29 mouse cellular contexts compared by ENCODE assay signal in genomic region chr5:113026706-113027105, GRCm38 (mm10). TPM values are rescaled to one million over a fixed set of nuclear protein-coding genes. Genes with fewer than 3 reads are reported as not detected.
"Had no signal": no experiment of that assay in that cellular context is flagged by ENCODE, and none has a peak within 500 bp of the region (broad histone marks: within the 10 kb centered on the region; RNA-seq: fewer than 3 reads in every experiment).

No protein-coding gene starts in this region.

- H3K9ac ChIP-seq: forebrain, postnatal 0 days; heart, embryonic 12.5 days; hindbrain, embryonic 13.5 days; hindbrain, embryonic 15.5 days; limb, embryonic 12.5 days had no signal

- H3K9me3 ChIP-seq: heart, embryonic 10.5 days; heart, embryonic 12.5 days; hindbrain, embryonic 13.5 days; hindbrain, embryonic 15.5 days; limb, embryonic 10.5 days; limb, embryonic 12.5 days had no signal

- H3K36me3 ChIP-seq: heart, embryonic 10.5 days; heart, embryonic 12.5 days; hindbrain, embryonic 13.5 days; hindbrain, embryonic 15.5 days; limb, embryonic 10.5 days; limb, embryonic 12.5 days had no signal

- H3K27ac ChIP-seq: gastrocnemius, adult 2 months; heart, embryonic 10.5 days; hindbrain, embryonic 13.5 days; hindbrain, embryonic 15.5 days; hindbrain, postnatal 0 days; layer of hippocampus, adult 2 months; left cerebral cortex, adult 2 months; limb, embryonic 10.5 days; limb, embryonic 12.5 days had no signal

- DNase-seq: forebrain, postnatal 0 days; gastrocnemius, adult 2 months; gastrocnemius, postnatal 10 days; gastrocnemius, postnatal 25 days; heart, adult 18-20 months; heart, postnatal 10 days; heart, postnatal 4 days; kidney, adult 11 months; kidney, adult 2 months; kidney, adult 9 months; kidney, postnatal 10 days; kidney, postnatal 25 days; kidney, postnatal 4 days had no signal

- H3K4me3 ChIP-seq: gastrocnemius, adult 2 months; heart, embryonic 10.5 days; heart, embryonic 12.5 days; hindbrain, embryonic 13.5 days; hindbrain, embryonic 15.5 days; layer of hippocampus, adult 2 months; left cerebral cortex, adult 2 months; limb, embryonic 10.5 days; limb, embryonic 12.5 days had no signal

- H3K4me2 ChIP-seq: heart, embryonic 12.5 days; hindbrain, embryonic 13.5 days; hindbrain, embryonic 15.5 days; limb, embryonic 12.5 days had no signal

- ATAC-seq: forebrain, postnatal 0 days; hindbrain, postnatal 0 days; intestine, embryonic 16.5 days had no signal

- H3K27me3 ChIP-seq: heart, embryonic 12.5 days; hindbrain, embryonic 13.5 days; hindbrain, embryonic 15.5 days had no signal

RNA-seq across cellular contexts. Expression of gene Crybb2, which starts 43.2 kb away (rescaled TPM):
- polyA plus RNA-seq: forebrain, postnatal 0 days; heart, embryonic 10.5 days; heart, embryonic 12.5 days; heart, embryonic 14.5 days; heart, embryonic 16.5 days; hindbrain, embryonic 11.5 days; hindbrain, embryonic 13.5 days; hindbrain, embryonic 15.5 days; hindbrain, postnatal 0 days; intestine, embryonic 14.5 days; intestine, embryonic 16.5 days; kidney, adult 2 months; kidney, embryonic 16.5 days; limb, embryonic 10.5 days; limb, embryonic 12.5 days; limb, embryonic 14.5 days had no signal
